Mouse (Mus musculus): ENCODE data around the gene BC051019.

Gene BC051019

GRCm38 (mm10) chr7:109707023-109707785 is 16.4 kb downstream of the BC051019 start:
- peak; percentile 24 for DNase-seq

GRCm38 (mm10) chr7:109704461-109704860 is 19.2 kb downstream of the BC051019 start:
- no peak for DNase-seq

- DNase-seq: no peak
Measured at GRCm38 (mm10) chr7:109704016-109704377, 19.7 kb downstream of the BC051019 start.

GRCm38 (mm10) chr7:109703190-109704015 is 20.2 kb downstream of the BC051019 start, which contains the start of the genes St5 and Akip1:
St5 (minus strand) TSS chr7:109703605.
Akip1 (plus strand) TSS chr7:109703690.
- DNase-seq: peak; percentile 94

GRCm38 (mm10) chr7:109702721-109703120 is 20.9 kb downstream of the BC051019 start:
- no peak for DNase-seq

GRCm38 (mm10) chr7:109700213-109700612 is 23.4 kb downstream of the BC051019 start:
- DNase-seq: no peak

- no peak for DNase-seq
Measured at GRCm38 (mm10) chr7:109695339-109695726, 28.3 kb downstream of the BC051019 start.

- DNase-seq: no peak
Measured at GRCm38 (mm10) chr7:109694576-109695338, 28.9 kb downstream of the BC051019 start.

GRCm38 (mm10) chr7:109690961-109691360 is 32.7 kb downstream of the BC051019 start:
- no peak for DNase-seq

GRCm38 (mm10) chr7:109690101-109690500 is 33.5 kb downstream of the BC051019 start:
- no peak for DNase-seq

GRCm38 (mm10) chr7:109686585-109687128 is 37.0 kb downstream of the BC051019 start:
- DNase-seq: no peak

- no peak for DNase-seq
Measured at GRCm38 (mm10) chr7:109680879-109681278, 42.8 kb downstream of the BC051019 start.

- DNase-seq: no peak
Measured at GRCm38 (mm10) chr7:109680284-109680683, 43.4 kb downstream of the BC051019 start.

GRCm38 (mm10) chr7:109674944-109675628 is 48.6 kb downstream of the BC051019 start:
- no peak for DNase-seq

- peak; percentile 71 for DNase-seq
Measured at GRCm38 (mm10) chr7:109671581-109672471, 51.8 kb downstream of the BC051019 start.

GRCm38 (mm10) chr7:109669426-109670170 is 54.1 kb downstream of the BC051019 start:
- DNase-seq: no peak

- DNase-seq: no peak
Measured at GRCm38 (mm10) chr7:109666664-109667063, 57.0 kb downstream of the BC051019 start.

GRCm38 (mm10) chr7:109662626-109663025 is 61.0 kb downstream of the BC051019 start:
- DNase-seq: peak; percentile 63

All from layer of hippocampus, adult 9-11 months (tissue).